In genomic region chr11:105312972-105313632, GRCm38 (mm10) we compare ENCODE assay signal across 8 mouse cellular contexts. TPM values are rescaled to one million over a fixed set of nuclear protein-coding genes. Genes with fewer than 3 reads are reported as not detected.
A peak's percentile ranks its signal among the peaks of the same experiment; 100 is the strongest.
DNase-seq lines count a peak whose midpoint lies in the region; ATAC-seq lines count a peak whose summit lies in the region.

No protein-coding gene starts in this region.

- no peak overlapping the region for H3K4me3 ChIP-seq in forebrain, embryonic 12.5 days (replicated peaks)
- H3K4me3 ChIP-seq in limb, embryonic 10.5 days = peak overlapping the region; percentile 16

- no peak overlapping the region for H3K4me2 ChIP-seq in forebrain, embryonic 12.5 days

- no peaks in the 10 kb centered on the region; the same call in 1 of the 2 replicates for H3K36me3 ChIP-seq in forebrain, embryonic 12.5 days (replicated peaks)
- peaks cover 48% of the 10 kb centered on the region for H3K36me3 ChIP-seq in limb, embryonic 10.5 days

- WGBS in forebrain, embryonic 12.5 days = 66% methylated on average over 10 of the region's 10 CpGs
- 12% methylated on average over 10 of the region's 10 CpGs for WGBS in limb, embryonic 10.5 days

- DNase-seq in adrenal gland, postnatal 14 days = peak; percentile 55
- DNase-seq in adrenal gland, adult 18-20 months (ENCODE audit: low spot score in 2 of 2) = no peak
- peak; percentile 31 for DNase-seq in heart, postnatal 25 days (ENCODE audit: low spot score)
- peak; percentile 72 for DNase-seq in limb, embryonic 10.5 days (ENCODE audit: low spot score)
- peak; percentile 56 for DNase-seq in neural tube, embryonic 10.5 days (ENCODE audit: extremely low spot score, low spot score)
- DNase-seq in cerebellum, adult 9-10 months = no peak

- H3K9ac ChIP-seq in forebrain, embryonic 12.5 days = no peak overlapping the region

- peaks cover 45% of the 10 kb centered on the region for H3K4me1 ChIP-seq in forebrain, embryonic 12.5 days
- H3K4me1 ChIP-seq in limb, embryonic 10.5 days = peaks cover 54% of the 10 kb centered on the region

- peak; percentile 49; the same call in 1 of the 2 replicates for ATAC-seq in forebrain, embryonic 12.5 days (ENCODE audit: low FRiP score)
- no peak for ATAC-seq in monocyte, adult 5-6 weeks (replicated peaks; ENCODE audit: insufficient number of reproducible peaks, low FRiP score, low TSS enrichment, poor library complexity, severe bottlenecking)

- H3K27me3 ChIP-seq in forebrain, embryonic 12.5 days = no peaks in the 10 kb centered on the region
- H3K27me3 ChIP-seq in limb, embryonic 10.5 days (ENCODE audit: low read depth, poor library complexity, severe bottlenecking) = no peaks in the 10 kb centered on the region

- no peaks in the 10 kb centered on the region for H3K9me3 ChIP-seq in forebrain, embryonic 12.5 days
- no peaks in the 10 kb centered on the region for H3K9me3 ChIP-seq in limb, embryonic 10.5 days (replicated peaks)

- intact Hi-C loops in heart, postnatal 25 days (cut with DNase I) = no loop called here

- H3K27ac ChIP-seq in forebrain, embryonic 12.5 days = peak overlapping the region; percentile 74
- H3K27ac ChIP-seq in limb, embryonic 10.5 days = peak overlapping the region; percentile 68

RNA-seq across cellular contexts. Expression of gene Mrc2, which starts 20.7 kb away (rescaled TPM):
- total RNA-seq in adrenal gland, postnatal 14 days (2021) = 20.4 and 21.7 TPM in 2 replicates
- total RNA-seq in adrenal gland, adult 18-20 months (2021) = 10 to 100 TPM; 15.2 to 18.3 TPM
- 14.9 and 15.1 TPM in 2 replicates for polyA plus RNA-seq in forebrain, embryonic 12.5 days (2016; fragmentation: Nextera tagmentation; extraction: Ambion mirVana)
- 10 to 100 TPM; 20.9 to 23.4 TPM for total RNA-seq in heart, postnatal 25 days (2021)
- 27.6 and 31.6 TPM in 2 replicates for polyA plus RNA-seq in limb, embryonic 10.5 days (2016; fragmentation: Nextera tagmentation; extraction: Ambion mirVana)
- total RNA-seq in monocyte, adult 5-6 weeks (2017) = 0.11 to 0.58 TPM (median 0.38 TPM) in 3 replicates

Comparison
In these comparisons a context has a peak if more than half of its experiments do, and no peak if none do; other contexts are left out.
1. DNase-seq: peak in adrenal gland, postnatal 14 days (single experiment), heart, postnatal 25 days (single experiment), limb, embryonic 10.5 days (single experiment) and neural tube, embryonic 10.5 days (single experiment); none in adrenal gland, adult 18-20 months (0 of 2) and cerebellum, adult 9-10 months (single experiment).
2. RNA of gene Mrc2, which starts 20.7 kb away (total RNA-seq): 20.9 to 23.4 TPM in heart, postnatal 25 days, 20.4 to 21.7 TPM in adrenal gland, postnatal 14 days and 15.2 to 18.3 TPM in adrenal gland, adult 18-20 months; 0.11 to 0.58 TPM in monocyte, adult 5-6 weeks; every median in the first group is over 10 times any median in the second.